Mouse (Mus musculus): ENCODE results near the gene Ccdc8. TPM values are rescaled to one million over a fixed set of nuclear protein-coding genes. Genes with fewer than 3 reads are reported as not detected.
A peak's percentile ranks its signal among the peaks of the same experiment; 100 is the strongest.

Gene Ccdc8
- polyA plus RNA-seq, 1 experiment from 2014 or later: 28.1 TPM

GRCm38 (mm10) chr7:17017921-17018320, 25.4 kb downstream of the Ccdc8 start:
- peak overlapping the region; percentile 75 for H3K27ac ChIP-seq
- no peak overlapping the region for H3K9ac ChIP-seq
- peaks cover 68% of the 10 kb centered on the region for H3K36me3 ChIP-seq
- no peaks in the 10 kb centered on the region for H3K27me3 ChIP-seq
- ATAC-seq (replicated peaks; ENCODE audit: insufficient number of reproducible peaks, insufficient read depth, low FRiP score, low read depth): no peak
- peaks cover 54% of the 10 kb centered on the region for H3K4me1 ChIP-seq (replicated peaks)
- 86% methylated on average over 2 of the region's 2 CpGs for WGBS
- no peak overlapping the region for H3K4me3 ChIP-seq
- no peak overlapping the region for H3K4me2 ChIP-seq
- H3K9me3 ChIP-seq (replicated peaks): no peaks in the 10 kb centered on the region

- Histone ChIP-seq H3K4me3 (no peak overlapping the region), H3K27ac (no peak overlapping the region), H3K4me1 (replicated peaks) (peaks cover 71% of the 10 kb centered on the region), H3K9ac (no peak overlapping the region), H3K4me2 (no peak overlapping the region), H3K27me3 (no peaks in the 10 kb centered on the region), H3K36me3 (peaks cover 52% of the 10 kb centered on the region), H3K9me3 (replicated peaks) (no peaks in the 10 kb centered on the region)
- ATAC-seq (replicated peaks; ENCODE audit: insufficient number of reproducible peaks, insufficient read depth, low FRiP score, low read depth): no peak
- 73% methylated on average over 7 of the region's 7 CpGs for WGBS
Observed at GRCm38 (mm10) chr7:17019426-17020166, 27.1 kb downstream of the Ccdc8 start.

GRCm38 (mm10) chr7:17022176-17022575, 29.7 kb downstream of the Ccdc8 start:
- 98% methylated on average over 15 of the region's 15 CpGs for WGBS
- H3K27me3 ChIP-seq: no peaks in the 10 kb centered on the region
- no peak overlapping the region for H3K4me3 ChIP-seq
- no peak overlapping the region for H3K9ac ChIP-seq
- ATAC-seq (replicated peaks; ENCODE audit: insufficient number of reproducible peaks, insufficient read depth, low FRiP score, low read depth): no peak
- H3K9me3 ChIP-seq (replicated peaks): no peaks in the 10 kb centered on the region
- peaks cover 81% of the 10 kb centered on the region for H3K4me1 ChIP-seq (replicated peaks)
- H3K36me3 ChIP-seq: peaks cover 31% of the 10 kb centered on the region
- no peak overlapping the region for H3K27ac ChIP-seq
- H3K4me2 ChIP-seq: no peak overlapping the region

- H3K9ac ChIP-seq: peak overlapping the region; percentile 20
- ATAC-seq (replicated peaks; ENCODE audit: insufficient number of reproducible peaks, insufficient read depth, low FRiP score, low read depth): no peak
- peak overlapping the region; percentile 73 for H3K27ac ChIP-seq
- H3K4me2 ChIP-seq: peak overlapping the region; percentile 78; the same call in 1 of the 2 replicates
- peaks cover 75% of the 10 kb centered on the region for H3K4me1 ChIP-seq (replicated peaks)
- 34% methylated on average over 4 of the region's 4 CpGs for WGBS
- no peak overlapping the region for H3K4me3 ChIP-seq
- peaks cover 31% of the 10 kb centered on the region for H3K36me3 ChIP-seq
- H3K27me3 ChIP-seq: no peaks in the 10 kb centered on the region
- no peaks in the 10 kb centered on the region for H3K9me3 ChIP-seq (replicated peaks)
Observed at GRCm38 (mm10) chr7:17023701-17024100, 31.2 kb downstream of the Ccdc8 start.

- H3K4me2 ChIP-seq: peak overlapping the region; percentile 78
- H3K9me3 ChIP-seq (replicated peaks): no peaks in the 10 kb centered on the region
- no peak overlapping the region for H3K4me3 ChIP-seq
- peak overlapping the region; percentile 73 for H3K27ac ChIP-seq
- peaks cover 31% of the 10 kb centered on the region for H3K36me3 ChIP-seq
- peaks cover 73% of the 10 kb centered on the region for H3K4me1 ChIP-seq (replicated peaks)
- 61% methylated on average over 6 of the region's 6 CpGs for WGBS
- peak overlapping the region; percentile 20 for H3K9ac ChIP-seq
- no peaks in the 10 kb centered on the region for H3K27me3 ChIP-seq
- no peak for ATAC-seq (replicated peaks; ENCODE audit: insufficient number of reproducible peaks, insufficient read depth, low FRiP score, low read depth)
Observed at GRCm38 (mm10) chr7:17024141-17024540, 31.6 kb downstream of the Ccdc8 start.

- peak overlapping the region; percentile 78; the same call in 1 of the 2 replicates for H3K4me2 ChIP-seq
- H3K4me1 ChIP-seq (replicated peaks): peaks cover 67% of the 10 kb centered on the region
- H3K9me3 ChIP-seq (replicated peaks): no peaks in the 10 kb centered on the region
- no peak for ATAC-seq (replicated peaks; ENCODE audit: insufficient number of reproducible peaks, insufficient read depth, low FRiP score, low read depth)
- WGBS: 53% methylated on average over 10 of the region's 10 CpGs
- peaks cover 25% of the 10 kb centered on the region for H3K36me3 ChIP-seq
- no peaks in the 10 kb centered on the region for H3K27me3 ChIP-seq
- no peak overlapping the region for H3K4me3 ChIP-seq
- H3K27ac ChIP-seq: peak overlapping the region; percentile 73
- H3K9ac ChIP-seq: peak overlapping the region; percentile 20
Observed at GRCm38 (mm10) chr7:17024814-17025504, 32.5 kb downstream of the Ccdc8 start.

GRCm38 (mm10) chr7:17025505-17025894, 33.0 kb downstream of the Ccdc8 start:
- H3K27ac ChIP-seq: peak overlapping the region; percentile 73
- H3K4me3 ChIP-seq: no peak overlapping the region
- H3K4me2 ChIP-seq: peak overlapping the region; percentile 78
- WGBS: 45% methylated on average over 4 of the region's 4 CpGs
- H3K4me1 ChIP-seq (replicated peaks): peaks cover 62% of the 10 kb centered on the region
- ATAC-seq (replicated peaks; ENCODE audit: insufficient number of reproducible peaks, insufficient read depth, low FRiP score, low read depth): no peak
- peaks cover 19% of the 10 kb centered on the region for H3K36me3 ChIP-seq
- H3K9ac ChIP-seq: no peak overlapping the region
- H3K27me3 ChIP-seq: no peaks in the 10 kb centered on the region
- no peaks in the 10 kb centered on the region for H3K9me3 ChIP-seq (replicated peaks)

- peaks cover 60% of the 10 kb centered on the region for H3K4me1 ChIP-seq (replicated peaks)
- peak overlapping the region; percentile 82 for H3K4me3 ChIP-seq
- H3K9me3 ChIP-seq (replicated peaks): no peaks in the 10 kb centered on the region
- no peaks in the 10 kb centered on the region for H3K27me3 ChIP-seq
- H3K4me2 ChIP-seq: peak overlapping the region; percentile 78
- H3K27ac ChIP-seq: peak overlapping the region; percentile 88; the same call in 1 of the 2 replicates
- peaks cover 14% of the 10 kb centered on the region for H3K36me3 ChIP-seq
- 50% methylated on average over 9 of the region's 9 CpGs for WGBS
- H3K9ac ChIP-seq: peak overlapping the region; percentile 87
- no peak for ATAC-seq (replicated peaks; ENCODE audit: insufficient number of reproducible peaks, insufficient read depth, low FRiP score, low read depth)
Observed at GRCm38 (mm10) chr7:17025896-17026622, 33.6 kb downstream of the Ccdc8 start.

GRCm38 (mm10) chr7:17026710-17027587, 34.4 kb downstream of the Ccdc8 start:
- Histone ChIP-seq H3K4me2 (peak overlapping the region; percentile 78), H3K9ac (peak overlapping the region; percentile 87), H3K36me3 (peaks cover 12% of the 10 kb centered on the region), H3K27me3 (no peaks in the 10 kb centered on the region), H3K4me1 (replicated peaks) (peaks cover 57% of the 10 kb centered on the region), H3K9me3 (replicated peaks) (no peaks in the 10 kb centered on the region), H3K27ac (peak overlapping the region; percentile 88), H3K4me3 (peak overlapping the region; percentile 82)
- ATAC-seq (replicated peaks; ENCODE audit: insufficient number of reproducible peaks, insufficient read depth, low FRiP score, low read depth): peak; percentile 25; the same call in 1 of the 2 replicates
- 2% methylated on average over 24 of the region's 24 CpGs for WGBS

GRCm38 (mm10) chr7:17027588-17028343, 35.3 kb downstream of the Ccdc8 start, which contains the start of gene Ppp5c:
TSS of gene Ppp5c (minus strand) at chr7:17027924.
- peak within 1 kb of the TSS; percentile 82 for H3K4me3 ChIP-seq
- under 1% methylated on average over 56 of the region's 58 CpGs for WGBS
- peak within 1 kb of the TSS; percentile 87 for H3K9ac ChIP-seq

More at GRCm38 (mm10) chr7:17027588-17028343, 35.3 kb downstream of the Ccdc8 start, which contains the start of gene Ppp5c:
- Histone ChIP-seq H3K4me1 (replicated peaks) (peaks cover 49% of the 10 kb centered on the region), H3K4me2 (peak within 1 kb of the TSS; percentile 78), H3K36me3 (peaks cover 15% of the 10 kb centered on the region), H3K27ac (peak within 1 kb of the TSS; percentile 88), H3K27me3 (no peaks in the 10 kb centered on the region), H3K9me3 (replicated peaks) (no peaks in the 10 kb centered on the region)
- peak; percentile 78 for ATAC-seq (replicated peaks; ENCODE audit: insufficient number of reproducible peaks, insufficient read depth, low FRiP score, low read depth)
